Mouse (Mus musculus) CH12F3 (cell line): ENCODE measurements around the gene Clec16a.

Experiments used
- in situ Hi-C: fragments of 300-500 bp; cut with MboI; formaldehyde crosslinking; loops from 2 replicates; pipeline ENCODE4 v1.14.3; 2020; ENCODE audit warnings: low sequenced_read_pairs

Gene Clec16a

GRCm38 (mm10) chr16:10783152-10783434, 238.0 kb downstream of the Clec16a start:
- in situ Hi-C loops, result no loop called here

GRCm38 (mm10) chr16:10783451-10783850, 238.3 kb downstream of the Clec16a start:
- in situ Hi-C loops, result no loop called here

- in situ Hi-C loops, result no loop called here
These were observed 239.0 kb downstream of the Clec16a start for GRCm38 (mm10) chr16:10783883-10784792.

- in situ Hi-C loops, result no loop called here
These were observed 239.7 kb downstream of the Clec16a start for GRCm38 (mm10) chr16:10784793-10785370.

GRCm38 (mm10) chr16:10785371-10786231, 240.5 kb downstream of the Clec16a start, which contains the start of gene Socs1:
Gene Socs1, minus strand, starts transcription at chr16:10785536.
- in situ Hi-C loops, result no loop called here

GRCm38 (mm10) chr16:10786288-10786687, 241.1 kb downstream of the Clec16a start:
- in situ Hi-C loops, result no loop called here

- in situ Hi-C loops, result no loop called here
These were observed 241.8 kb downstream of the Clec16a start for GRCm38 (mm10) chr16:10786782-10787547.

- in situ Hi-C loops, result no loop called here
These were observed 242.5 kb downstream of the Clec16a start for GRCm38 (mm10) chr16:10787548-10788058.

DNA sequence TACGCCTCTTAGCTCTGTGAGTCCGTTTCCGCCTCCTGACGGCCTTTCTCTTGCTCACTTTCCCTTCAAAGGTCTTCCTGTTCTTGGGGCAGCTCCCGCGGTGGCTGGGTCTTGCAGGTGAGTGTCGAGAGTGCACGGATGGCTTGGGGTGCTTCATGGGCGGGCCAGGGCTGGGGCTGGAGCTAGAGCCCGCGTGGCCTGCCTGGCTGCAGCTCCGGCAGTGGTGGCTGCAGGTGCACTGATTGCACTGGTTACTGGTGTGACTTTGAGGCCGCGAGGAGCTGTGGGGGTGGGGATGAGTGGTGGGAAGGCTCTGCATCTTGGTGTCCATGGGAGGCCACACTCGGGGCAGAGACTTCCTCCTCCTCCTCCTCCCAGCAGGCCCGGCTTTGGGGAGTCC, 243.1 kb downstream of the Clec16a start, which contains the start of gene Tnp2:
TSS of gene Tnp2 (minus strand) at position 390 of the 400 bp plus-strand sequence.
- in situ Hi-C loops, result no loop called here

DNA sequence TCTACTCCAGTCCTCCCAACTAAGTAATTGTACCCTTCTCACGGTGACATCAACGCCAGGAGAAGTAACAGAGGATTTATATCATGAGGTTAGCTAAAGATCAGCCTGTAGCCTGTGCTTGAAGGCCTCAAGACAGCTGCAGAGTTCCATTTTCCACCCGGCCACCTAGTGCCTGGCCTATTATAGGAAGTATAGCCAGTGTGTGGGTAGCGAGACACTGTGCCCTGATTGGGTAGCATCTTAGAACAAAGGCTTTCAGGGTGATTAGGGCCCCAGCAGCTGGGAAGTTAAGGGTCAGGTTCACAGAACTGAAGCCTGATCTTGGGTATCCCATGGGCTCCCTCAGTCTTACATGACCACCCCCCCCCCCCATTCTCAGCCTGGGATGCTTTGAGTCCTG, 243.7 kb downstream of the Clec16a start:
- in situ Hi-C loops, result no loop called here

DNA sequence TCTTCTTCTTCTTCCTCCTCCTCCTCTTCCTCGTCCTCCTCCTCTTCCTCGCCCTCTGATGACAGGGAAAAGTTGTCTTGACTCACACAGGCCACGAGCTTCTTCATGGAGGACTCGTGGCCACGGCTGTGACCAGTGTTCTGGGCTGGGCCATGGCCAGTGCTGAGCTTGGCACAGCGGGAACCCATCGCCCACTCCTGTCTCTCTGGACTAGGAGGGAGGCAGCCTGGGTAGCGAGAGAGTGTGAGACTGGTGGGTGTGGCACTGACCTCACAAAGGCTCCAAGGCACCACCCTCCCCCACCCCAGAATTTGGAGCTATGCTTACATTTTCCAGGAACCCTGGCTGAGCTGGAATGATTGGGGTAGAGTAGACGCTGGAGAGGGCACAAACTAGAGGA, 245.6 kb downstream of the Clec16a start, which contains the start of gene Prm3:
TSS of gene Prm3 (minus strand) at position 213 of the 400 bp plus-strand sequence.
- in situ Hi-C loops, result no loop called here
